Mouse (Mus musculus): Measurements from ENCODE around the gene Vamp8.

The Vamp8 gene

DNA sequence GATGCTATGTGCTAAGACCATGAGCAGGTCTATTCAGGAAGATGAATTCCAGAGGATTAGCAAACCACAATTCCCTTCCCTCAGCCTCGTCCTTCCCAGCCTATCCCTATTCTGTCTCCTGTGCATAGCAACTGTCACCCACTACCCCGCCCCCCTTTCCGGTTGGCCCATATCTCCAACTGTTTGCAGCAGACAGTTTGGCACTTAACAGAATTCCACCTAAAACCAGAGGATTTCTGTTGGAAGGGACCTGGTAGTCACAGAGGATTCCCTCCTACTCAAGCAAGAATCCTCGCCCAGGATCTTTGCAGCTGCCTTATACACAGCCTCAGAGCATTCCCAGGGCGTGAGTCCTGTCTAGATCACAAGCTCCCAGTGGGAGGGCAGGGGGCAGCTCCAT is 19.4 kb downstream of the Vamp8 start:
- DNase-seq (ENCODE audit: low spot score): no peak

DNA sequence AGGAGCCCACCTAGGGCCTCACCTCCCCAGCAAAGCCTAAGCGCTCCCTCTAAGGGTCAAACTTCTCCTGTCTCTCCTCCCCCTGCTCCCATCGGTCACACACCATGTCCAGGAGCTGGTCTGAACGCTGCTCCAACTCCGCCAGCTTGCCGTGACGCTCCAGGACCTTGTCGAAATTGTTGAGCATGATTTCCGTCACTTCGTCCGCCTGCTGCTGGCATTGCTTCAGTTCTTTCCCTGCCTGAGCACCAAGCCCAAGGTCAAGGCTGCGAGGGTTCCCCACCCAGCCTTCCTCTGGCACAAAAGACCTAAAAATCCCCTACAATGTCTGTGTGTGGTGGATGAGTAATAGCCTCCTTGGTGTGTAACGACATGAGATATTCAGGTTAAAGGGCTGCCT is 20.4 kb downstream of the Vamp8 start:
- DNase-seq (ENCODE audit: low spot score): no peak

DNA sequence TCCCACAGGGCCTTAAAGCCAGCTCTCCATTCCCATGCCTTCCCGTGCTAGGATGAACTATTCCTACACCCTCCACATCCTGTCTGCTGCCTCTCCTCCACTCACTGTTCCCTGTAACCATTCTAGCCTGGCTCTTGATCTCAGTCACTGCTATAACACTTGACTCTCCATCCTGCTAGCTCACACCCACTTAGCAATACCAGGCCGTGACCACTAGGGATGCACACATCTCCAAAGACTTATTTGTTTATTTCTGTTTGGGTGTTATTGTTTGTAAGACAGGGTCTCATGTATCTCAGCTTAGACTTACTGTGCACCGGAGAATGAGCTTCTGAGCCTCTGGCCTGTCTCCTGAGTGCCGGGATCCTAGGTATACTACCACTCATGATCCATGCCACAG is 20.9 kb downstream of the Vamp8 start:
- no peak for DNase-seq (ENCODE audit: low spot score)

DNA sequence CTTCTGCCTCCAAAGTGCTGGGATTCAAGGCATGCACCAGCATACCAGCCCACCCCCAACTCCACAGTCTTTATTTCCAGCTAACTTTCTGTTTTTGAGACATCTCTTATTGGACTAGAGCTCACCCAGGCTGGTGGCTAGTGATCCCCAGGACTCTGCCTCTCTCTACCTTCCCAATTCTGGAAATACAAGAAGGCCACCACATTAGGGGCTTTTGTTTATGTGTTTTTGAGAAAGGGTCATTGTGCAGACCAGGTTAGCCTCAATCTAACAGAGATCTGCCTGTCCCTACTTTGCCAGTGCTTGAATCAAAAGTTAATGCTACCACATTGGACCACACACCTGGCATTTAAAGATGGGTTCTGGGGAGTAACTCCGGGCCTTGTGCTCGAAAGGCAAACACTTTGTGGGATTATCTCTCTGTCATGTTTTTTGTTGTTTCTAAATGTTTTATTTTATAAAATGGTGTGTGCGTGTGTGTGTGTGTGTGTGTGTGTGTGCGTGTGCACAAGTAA is 23.0 kb downstream of the Vamp8 start:
- no peak for DNase-seq (ENCODE audit: low spot score)

DNA sequence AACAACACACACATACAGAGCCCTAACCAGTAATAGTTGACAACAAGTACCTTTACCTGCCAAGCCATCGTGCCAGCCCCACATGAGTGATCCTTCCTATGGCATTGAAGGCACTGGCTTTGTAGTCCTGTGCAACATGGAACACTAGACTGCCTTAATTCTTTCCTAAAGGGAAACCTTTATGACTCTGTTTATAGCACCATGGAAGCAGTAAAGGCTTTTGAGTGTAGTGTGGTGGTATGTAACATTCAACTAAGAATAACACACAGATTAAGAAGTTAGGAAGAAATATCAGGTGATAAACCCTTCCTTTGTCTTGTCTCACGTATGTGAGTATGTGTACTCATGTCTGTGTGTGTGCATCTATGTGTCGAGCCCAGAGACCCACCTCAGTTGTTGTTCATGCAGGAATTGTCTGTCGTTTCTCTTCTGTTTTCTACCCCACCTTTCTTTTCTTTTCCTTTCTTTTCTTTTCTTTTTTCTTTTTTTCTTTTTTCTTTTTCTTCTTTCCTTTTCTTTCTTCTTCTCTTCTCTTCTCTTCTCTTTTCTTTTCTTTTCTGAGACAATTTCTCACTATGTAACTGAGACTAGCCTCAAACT is 23.6 kb downstream of the Vamp8 start, which contains the start of gene Rnf181:
Gene Rnf181, minus strand, starts transcription at position 113 of the 600 bp plus-strand sequence.
- DNase-seq (ENCODE audit: low spot score): no peak

DNA sequence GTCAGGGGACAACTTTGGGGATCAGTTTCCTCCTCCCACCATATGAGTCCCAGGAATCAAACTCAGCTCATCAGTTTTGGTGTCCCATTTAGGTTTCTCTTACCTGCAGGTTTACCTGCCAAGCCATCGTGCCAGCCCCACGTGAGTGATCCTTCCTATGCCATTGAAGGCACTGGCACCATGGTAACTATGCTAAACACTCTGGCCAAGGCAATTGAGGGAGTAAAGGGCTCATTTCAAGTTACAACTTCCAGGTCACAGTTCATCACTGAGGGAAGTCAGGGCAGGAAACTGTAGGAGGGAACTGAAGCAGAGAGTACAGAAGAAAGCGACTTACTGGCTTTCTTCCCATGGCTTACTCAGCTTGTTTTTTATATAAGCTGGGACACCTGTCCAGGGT is 24.2 kb downstream of the Vamp8 start:
- DNase-seq (ENCODE audit: low spot score): no peak

DNA sequence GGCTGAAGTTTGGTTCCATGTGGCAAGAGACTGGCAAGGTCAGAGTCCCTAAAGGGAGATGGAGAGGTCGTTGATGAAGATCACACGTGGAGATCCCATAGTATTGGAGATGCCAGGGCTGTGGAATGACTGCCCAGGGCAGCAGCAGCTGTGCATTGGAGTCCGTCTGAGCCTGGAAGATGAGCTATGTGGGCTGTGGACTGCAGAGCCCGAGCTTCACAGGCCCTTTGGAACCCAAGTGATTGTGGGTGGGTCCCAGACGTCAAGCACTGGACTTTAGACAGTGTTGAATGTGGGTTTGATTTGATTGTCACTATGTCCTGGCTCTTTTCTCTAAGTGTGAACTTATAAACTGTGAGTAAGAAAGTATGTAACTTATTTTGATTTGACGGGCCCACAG is 25.5 kb downstream of the Vamp8 start:
- DNase-seq (ENCODE audit: low spot score): no peak

DNA sequence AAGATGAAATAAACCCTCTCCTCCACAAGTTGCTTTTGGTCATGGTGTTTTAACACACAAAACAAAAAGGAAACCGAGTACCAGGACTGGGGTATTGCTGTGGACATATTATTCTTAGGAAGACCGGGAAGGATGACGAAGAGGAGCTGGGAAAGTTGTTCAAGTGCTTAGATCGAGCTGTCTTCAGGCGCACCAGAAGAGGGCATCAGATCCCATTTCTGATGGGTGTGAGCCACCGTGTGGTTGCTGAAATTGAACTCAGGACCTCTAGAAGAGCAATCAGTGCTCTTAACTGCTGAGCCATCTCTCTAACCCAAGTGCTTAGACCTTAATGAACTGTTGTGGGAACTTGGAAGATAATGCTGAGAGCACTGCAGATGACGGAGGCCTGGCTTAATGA is 26.5 kb downstream of the Vamp8 start:
- DNase-seq (ENCODE audit: low spot score): no peak

DNA sequence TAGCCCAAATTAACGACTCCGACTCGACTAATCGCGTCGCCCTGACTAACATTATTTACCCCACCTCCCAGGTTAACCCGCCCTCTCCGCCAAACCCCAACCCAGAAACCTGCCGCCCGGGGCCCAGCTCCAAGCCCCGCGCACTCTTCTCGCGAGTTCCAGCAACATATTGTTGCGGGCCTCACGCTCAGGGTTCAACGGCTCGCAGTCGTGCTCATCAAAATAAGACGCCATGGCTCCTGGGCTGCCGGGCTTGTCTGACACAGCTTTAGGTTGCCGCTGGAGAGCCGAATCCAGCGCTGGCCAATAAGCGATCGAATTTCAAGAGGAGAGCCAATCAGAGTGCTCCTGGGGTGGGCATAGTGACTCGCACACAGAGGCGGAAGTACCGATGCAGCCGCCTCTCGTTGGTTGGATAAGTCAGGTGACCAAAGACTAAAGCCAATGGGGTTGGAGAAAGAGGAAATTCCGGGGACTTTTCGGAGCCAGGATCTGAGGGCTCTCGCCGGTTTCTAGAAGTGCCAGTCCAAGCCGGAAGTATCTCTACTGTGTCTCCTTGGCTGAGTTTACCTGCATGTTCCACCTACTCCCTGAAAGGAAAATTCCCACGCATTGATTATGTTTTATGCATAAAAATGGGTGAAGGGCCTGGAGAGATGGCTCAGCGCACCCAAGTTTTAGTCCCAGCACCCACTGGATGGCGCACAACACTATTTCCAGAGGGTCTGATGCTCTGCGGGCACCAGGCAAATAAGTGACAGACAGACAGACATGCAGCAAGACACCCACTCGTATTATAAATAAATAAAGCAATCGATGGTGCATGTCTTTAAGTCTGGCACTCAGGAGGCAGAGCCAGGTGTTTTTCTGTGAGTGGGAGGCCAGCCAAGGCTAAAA is 28.1 kb downstream of the Vamp8 start:
- DNase-seq (ENCODE audit: low spot score): peak; percentile 99

DNA sequence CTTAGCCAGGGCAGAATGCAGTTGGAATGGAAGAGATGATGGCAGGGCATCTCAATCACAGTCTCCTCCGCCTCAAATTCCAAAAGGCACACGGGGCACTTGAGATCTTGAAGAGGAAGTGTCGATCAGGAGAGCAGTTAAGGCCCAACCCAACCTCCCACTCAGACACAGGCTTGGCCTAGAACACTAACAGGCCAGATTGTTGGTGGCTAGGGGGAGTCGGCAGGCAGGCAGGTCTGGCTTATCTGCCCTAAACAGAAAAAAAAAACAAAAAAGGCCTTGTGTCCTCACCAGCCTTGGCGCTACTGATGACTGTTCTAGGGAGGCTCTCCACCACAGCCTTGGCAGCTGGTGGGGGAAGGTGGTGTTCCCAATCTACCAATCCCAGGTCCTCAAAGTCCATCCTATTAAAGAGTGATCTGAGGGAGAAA is 29.4 kb downstream of the Vamp8 start:
- no peak for DNase-seq (ENCODE audit: low spot score)

DNA sequence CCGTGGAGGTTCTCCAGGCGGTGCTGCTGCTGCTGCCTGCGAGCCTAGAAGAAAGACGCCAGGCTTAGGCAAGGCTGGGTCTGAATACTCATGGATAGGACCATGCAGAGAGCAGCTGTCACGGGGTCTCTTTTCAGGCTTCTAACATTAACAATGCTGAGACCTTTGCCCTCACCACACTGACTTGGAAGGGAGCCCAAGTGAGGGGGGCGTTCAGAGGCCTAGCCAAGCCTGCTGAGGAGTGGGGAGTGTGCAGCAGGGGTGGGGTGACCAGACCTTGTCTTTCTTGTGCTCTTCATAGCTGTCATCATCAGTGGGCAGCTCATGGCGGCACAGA is 29.9 kb downstream of the Vamp8 start:
- no peak for DNase-seq (ENCODE audit: low spot score)

DNA sequence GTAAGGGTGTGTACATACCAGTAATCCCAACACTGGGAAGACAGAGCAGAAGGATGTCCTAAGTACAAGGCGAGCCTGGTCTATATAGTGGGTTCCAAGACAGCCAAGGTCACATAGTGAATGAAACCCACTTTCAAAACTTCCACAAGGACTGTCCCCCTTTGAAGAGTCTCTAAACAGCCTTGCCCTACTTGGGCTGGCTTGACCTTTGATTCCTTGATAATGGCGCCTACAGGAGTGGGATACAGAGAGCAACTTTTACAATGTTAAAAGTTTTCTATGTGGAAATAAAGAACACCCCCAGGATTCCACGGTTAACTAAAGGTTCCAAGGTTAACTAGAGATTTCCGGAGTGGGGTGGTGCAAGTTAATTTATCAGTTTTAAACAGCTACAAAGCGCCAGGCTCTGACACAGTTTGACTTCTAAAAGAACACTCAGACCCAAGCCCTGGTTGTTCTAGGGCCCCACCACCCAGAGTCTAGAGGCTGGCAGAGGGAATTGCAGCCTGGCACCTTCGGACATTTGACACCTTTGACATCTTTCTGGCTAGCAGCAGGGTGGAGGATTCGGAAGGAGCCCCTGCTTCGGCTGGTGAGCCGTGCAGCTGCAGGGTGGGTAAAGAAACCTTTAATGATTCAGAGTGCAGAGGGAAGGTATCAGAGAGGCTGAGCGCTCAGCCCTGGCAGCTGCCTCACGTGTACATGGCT is 30.5 kb downstream of the Vamp8 start:
- DNase-seq (ENCODE audit: low spot score): no peak

DNA sequence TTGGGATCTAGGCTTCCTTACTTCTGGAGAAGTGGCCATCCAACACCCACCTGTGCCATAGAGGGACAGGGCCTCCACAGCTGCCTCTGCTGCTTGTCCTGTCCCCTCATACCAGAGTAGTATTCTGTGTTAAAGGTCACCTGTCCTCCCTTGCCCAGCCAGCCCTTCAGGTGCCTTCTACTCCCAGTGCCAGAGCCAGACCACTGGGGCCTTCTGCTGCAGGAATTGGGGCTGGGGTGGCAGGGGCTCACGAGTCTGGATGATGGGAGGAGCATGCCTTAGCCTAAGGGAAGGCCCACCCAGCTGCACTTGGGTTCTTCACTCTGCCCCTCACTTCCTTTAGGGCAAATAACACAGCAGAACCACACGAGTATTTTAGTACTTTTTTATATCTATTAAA is 31.2 kb downstream of the Vamp8 start:
- no peak for DNase-seq (ENCODE audit: low spot score)

DNA sequence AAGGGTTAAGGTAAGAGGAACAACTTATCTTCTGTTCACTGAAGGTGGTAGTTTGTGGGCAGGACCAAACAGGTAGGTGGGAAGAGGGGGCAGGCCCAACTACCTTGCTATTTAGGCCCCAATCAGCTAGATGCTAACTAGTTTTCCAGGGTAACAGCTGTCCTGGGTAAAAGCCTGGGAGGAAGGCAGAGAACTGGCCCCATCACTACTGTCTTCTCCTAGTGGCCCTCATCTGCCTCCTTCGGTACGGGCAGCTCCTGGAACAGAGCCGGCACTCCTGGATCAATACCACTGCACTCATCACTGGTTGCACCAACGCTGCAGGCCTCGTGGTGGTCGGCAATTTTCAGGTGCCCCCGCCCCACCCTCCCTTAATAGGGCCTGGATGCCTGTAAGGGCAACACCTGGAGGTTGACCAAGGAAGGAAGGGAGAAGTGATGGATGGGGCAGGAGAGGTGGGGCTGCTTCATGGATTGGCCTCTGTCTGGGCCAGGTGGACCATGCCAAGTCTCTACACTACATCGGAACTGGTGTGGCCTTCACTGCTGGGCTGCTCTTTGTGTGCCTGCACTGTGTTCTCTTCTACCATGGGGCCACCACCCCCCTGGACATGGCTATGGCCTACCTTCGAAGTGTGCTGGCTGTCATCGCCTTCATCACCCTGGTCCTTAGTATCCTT is 32.3 kb downstream of the Vamp8 start:
- no peak for DNase-seq (ENCODE audit: low spot score)

DNA sequence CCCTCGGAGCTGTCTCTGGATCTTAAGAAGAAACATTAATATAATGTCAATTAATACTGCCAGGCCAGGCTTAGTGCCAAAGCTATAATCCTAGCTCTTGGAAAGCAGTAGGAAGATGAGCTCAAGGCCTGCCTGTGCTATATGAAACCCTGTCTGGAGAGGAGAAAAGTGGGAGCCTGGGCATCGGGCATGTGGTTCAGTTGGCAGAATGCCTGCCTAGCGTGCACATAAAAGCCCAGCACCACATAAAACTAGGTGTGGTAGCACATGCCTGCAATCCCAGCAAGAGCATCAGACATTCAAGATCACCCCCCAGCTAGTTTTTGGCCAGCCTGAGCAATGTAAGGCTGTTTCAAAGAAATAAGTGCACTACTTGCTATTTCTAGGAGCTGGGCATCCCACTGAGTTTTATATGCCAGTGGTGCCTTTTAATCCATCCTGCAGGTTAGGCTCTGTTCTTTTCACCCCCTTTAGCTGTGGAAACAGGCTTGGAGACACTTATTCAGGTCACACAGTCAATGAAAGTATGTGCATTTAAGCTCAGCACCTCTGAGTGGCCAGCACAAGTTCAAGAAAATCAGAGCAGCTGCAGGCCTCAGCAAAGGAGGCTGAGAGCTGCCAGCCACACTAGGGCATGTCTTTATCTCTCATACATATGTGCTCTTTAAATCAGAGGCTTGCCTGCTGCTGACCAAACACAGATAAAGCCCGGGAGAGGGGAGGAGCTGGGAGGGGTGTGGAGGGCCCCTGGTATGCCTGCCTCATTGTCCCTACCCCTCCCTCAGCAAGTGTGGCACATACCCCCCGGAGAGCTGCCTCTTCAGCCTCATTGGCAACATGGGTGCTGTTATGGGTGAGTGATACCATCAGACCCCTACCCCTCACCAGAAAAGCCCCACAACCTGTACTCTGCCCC is 33.1 kb downstream of the Vamp8 start:
- no peak for DNase-seq (ENCODE audit: low spot score)

DNA sequence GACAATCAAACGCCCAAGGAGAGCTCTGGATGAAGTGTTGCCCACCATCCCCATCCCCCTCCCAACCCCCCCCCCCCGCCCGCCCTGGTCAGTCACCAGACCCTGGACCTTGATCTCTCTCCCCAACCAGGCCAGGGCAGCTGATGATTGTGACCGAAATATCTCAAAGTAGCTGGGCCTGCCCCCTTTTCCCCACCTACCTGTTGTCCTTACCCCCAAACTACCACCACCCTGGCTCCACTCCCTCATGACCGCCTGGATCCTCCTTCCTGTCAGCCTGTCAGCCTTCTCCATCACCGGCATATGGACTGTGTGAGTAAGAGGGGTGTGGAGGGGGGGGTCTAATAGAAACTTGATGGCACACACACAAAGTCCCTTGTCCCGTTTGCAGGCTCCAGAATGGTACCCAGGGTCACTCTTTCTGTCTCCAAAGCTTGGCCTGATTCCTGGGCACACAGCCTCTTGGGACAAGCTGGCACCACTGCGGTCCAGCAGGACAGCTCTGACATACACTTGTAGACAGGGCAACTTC is 34.4 kb downstream of the Vamp8 start:
- DNase-seq (ENCODE audit: low spot score): no peak

DNA sequence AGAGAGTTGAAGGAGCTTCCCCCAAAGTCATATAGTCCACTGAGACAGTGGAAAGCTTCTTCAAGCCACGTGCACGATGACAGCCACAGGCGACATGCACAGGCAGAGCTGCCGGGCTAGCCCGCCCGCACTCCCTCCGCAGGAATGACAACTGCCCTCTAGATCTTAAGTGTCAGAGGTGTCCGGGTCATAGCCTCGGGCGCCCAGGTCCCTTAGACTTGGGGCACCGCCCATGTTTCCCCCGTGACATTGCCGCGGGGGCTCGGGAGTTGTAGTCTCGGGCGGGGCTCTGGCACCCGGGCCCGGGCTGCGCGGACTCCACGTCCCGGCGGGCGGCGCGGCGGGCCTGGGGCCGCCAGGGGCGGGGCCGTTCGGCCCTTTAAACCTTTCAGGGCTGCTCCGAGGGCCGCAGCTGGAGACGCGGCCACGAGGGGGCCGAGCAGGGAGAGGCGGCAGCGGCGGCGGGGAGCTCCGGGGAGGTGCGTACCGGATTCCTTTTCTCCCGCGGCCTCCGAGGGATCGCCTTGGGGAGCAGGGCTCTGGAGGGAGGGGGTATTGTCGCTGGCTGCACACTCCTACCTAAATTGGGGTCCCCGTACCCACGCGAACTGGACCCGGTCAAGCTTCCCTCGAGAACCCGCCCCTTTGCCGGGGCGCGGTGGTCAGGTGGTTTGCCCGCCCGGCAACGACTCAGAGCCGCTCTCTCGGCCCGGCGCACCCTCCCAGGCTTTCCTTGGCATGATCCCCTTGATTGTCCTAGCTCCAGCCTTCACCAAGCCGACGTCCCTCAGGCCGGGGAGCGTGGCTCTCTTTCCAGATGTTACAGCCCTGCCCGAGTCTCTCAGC is 35.2 kb downstream of the Vamp8 start, which contains the start of gene Tmem150a:
Gene Tmem150a, plus strand, starts transcription at position 382 of the 846 bp plus-strand sequence.
- peak; percentile 86 for DNase-seq (ENCODE audit: low spot score)

DNA sequence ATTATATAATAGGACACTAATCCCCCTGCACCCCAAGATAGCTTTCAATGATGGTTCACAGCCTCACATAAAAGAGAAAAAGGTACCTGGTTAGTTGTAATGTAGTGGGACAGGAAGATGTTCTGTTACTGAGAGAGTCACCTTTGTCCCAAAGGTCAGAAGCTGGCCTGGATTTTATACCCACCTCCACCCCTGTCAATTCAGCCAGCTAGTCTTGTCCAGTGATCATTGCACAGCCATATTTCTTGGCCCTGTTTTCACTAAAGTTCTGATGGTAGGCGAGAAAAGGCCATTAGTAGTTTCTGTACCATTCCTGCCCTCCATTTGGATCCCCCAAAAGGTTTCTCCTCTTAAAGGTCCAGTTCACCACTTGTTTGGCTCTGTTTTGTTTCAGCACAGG is 36.5 kb downstream of the Vamp8 start:
- no peak for DNase-seq (ENCODE audit: low spot score)

DNA sequence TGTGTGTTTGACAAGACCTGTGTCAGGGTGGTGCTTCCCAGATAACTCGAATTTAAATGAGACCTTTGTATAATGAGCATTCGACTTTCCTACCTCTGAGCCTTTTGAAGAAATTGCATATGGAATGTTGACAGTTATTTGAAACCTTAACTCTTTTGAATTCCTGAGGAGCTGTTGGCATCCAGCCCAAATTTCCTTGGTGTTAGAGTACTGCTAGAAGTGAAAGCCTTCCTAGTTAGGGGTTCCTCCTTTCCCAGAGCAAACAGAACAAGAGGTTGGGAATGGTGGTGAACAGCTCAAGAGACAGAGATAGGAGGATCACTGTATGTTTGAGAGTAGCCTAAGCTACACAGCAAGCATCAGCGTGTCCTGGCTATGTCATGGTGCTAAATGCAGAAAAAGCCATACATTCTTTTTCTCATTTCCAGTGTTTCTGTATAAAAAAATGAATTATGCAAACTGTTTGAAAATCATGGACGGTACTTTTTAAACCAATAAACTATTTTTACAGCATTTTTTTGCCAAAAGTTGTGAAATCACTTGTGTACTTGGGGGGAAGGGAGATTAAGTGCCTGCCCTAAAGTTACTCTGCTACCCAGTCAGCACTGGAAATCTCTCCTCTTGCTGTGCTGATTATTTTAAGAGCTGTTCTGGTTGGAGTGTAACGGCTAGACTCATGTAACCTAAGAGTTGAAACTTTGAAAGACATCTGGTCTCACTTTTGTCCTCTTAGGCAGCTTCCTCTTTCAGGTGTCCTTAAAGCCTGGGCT is 37.7 kb downstream of the Vamp8 start:
- peak; percentile 67 for DNase-seq (ENCODE audit: low spot score)

All from lung, postnatal 25 days (tissue).